Mouse (Mus musculus): ENCODE measurements around the gene Islr2. TPM values are rescaled to one million over a fixed set of nuclear protein-coding genes. Genes with fewer than 3 reads are reported as not detected.
A peak's percentile ranks its signal among the peaks of the same experiment; 100 is the strongest.
"Not testable (repeated sequence)": the region's sequence is repeated elsewhere in the genome, so short reads cannot be mapped to it uniquely, and the experiment has no call there.

Gene Islr2
- total RNA-seq (2021) = 100 to 1,000 TPM; 134 to 136 TPM
- long read RNA-seq, experiment 1, partial matches to known transcripts = 0 of 6 reads
- long read RNA-seq, experiment 1, other reads (novel, unspliced or antisense) = 6 of 6 reads
- long read RNA-seq, experiment 2, partial matches to known transcripts = 0 of 7 reads
- long read RNA-seq, experiment 2, other reads (novel, unspliced or antisense) = 7 of 7 reads

GRCm38 (mm10) chr9:58203516-58204447, at the start of gene Islr2, which contains the start of gene Islr:
Gene Islr2, minus strand, starts transcription at chr9:58204319.
Gene Islr, minus strand, starts transcription at chr9:58204306.
- H3K4me3 ChIP-seq = peak within 1 kb of the TSS; percentile 65
- peak within 1 kb of the TSS; percentile 95 for H3K27ac ChIP-seq
- DNase-seq (ENCODE audit: low spot score in 2 of 2) = peak in 1 of 2 experiments; percentile 22
- TF ChIP-seq CTCF (conservative IDR thresholded peaks at IDR 0.05) = peak; percentile 63

GRCm38 (mm10) chr9:58253805-58254122, 49.6 kb upstream of the Islr2 start:
- Histone ChIP-seq H3K4me3 (peak overlapping the region; percentile 90), H3K27ac (peak overlapping the region; percentile 89)
- DNase-seq (ENCODE audit: low spot score in 2 of 2) = not testable (repeated sequence)

- peak; percentile 95 for TF ChIP-seq CTCF (conservative IDR thresholded peaks at IDR 0.05)
- peak within 1 kb of the TSS; percentile 89 for H3K27ac ChIP-seq
- H3K4me3 ChIP-seq = peak within 1 kb of the TSS; percentile 90
- DNase-seq (ENCODE audit: low spot score in 2 of 2) = peak; percentile 94 to 95
These were observed 49.1 kb upstream of the Islr2 start, which contains the start of gene Stoml1 for GRCm38 (mm10) chr9:58253033-58253804. Gene Stoml1, plus strand, starts transcription at chr9:58253164.

GRCm38 (mm10) chr9:58250730-58251129, 46.6 kb upstream of the Islr2 start:
- not testable (repeated sequence) for H3K4me3 ChIP-seq; H3K27ac ChIP-seq; DNase-seq (ENCODE audit: low spot score in 2 of 2)

- H3K27ac ChIP-seq = no peak overlapping the region
- no peak overlapping the region for H3K4me3 ChIP-seq
- no peak for TF ChIP-seq CTCF (conservative IDR thresholded peaks at IDR 0.05)
- no peak for DNase-seq (ENCODE audit: low spot score in 2 of 2)
These were observed 46.2 kb upstream of the Islr2 start for GRCm38 (mm10) chr9:58250322-58250721.

- DNase-seq (ENCODE audit: low spot score in 2 of 2) = peak; percentile 53 to 73
- Histone ChIP-seq H3K4me3 (peak within 1 kb of the TSS; percentile 68), H3K27ac (peak within 1 kb of the TSS; percentile 79)
- TF ChIP-seq CTCF (conservative IDR thresholded peaks at IDR 0.05) = peak; percentile 65
These were observed 45.6 kb upstream of the Islr2 start, which contains the start of gene Pml for GRCm38 (mm10) chr9:58249592-58250192. Gene Pml, minus strand, starts transcription at chr9:58249786.

- no peak for DNase-seq (ENCODE audit: low spot score in 2 of 2)
- peak overlapping the region; percentile 79 for H3K27ac ChIP-seq
- no peak for TF ChIP-seq CTCF (conservative IDR thresholded peaks at IDR 0.05)
- peak overlapping the region; percentile 68 for H3K4me3 ChIP-seq
These were observed 44.8 kb upstream of the Islr2 start for GRCm38 (mm10) chr9:58248746-58249413.

- DNase-seq (ENCODE audit: low spot score in 2 of 2) = peak; percentile 61 to 79
- H3K27ac ChIP-seq = peak overlapping the region; percentile 77
- peak; percentile 87 for TF ChIP-seq CTCF (conservative IDR thresholded peaks at IDR 0.05)
- peak overlapping the region; percentile 45 for H3K4me3 ChIP-seq
These were observed 43.1 kb upstream of the Islr2 start for GRCm38 (mm10) chr9:58247064-58247759.

GRCm38 (mm10) chr9:58246083-58246591, 42.0 kb upstream of the Islr2 start:
- Histone ChIP-seq H3K4me3 (no peak overlapping the region), H3K27ac (no peak overlapping the region)
- TF ChIP-seq CTCF (conservative IDR thresholded peaks at IDR 0.05) = no peak
- DNase-seq (ENCODE audit: low spot score in 2 of 2) = no peak

GRCm38 (mm10) chr9:58243696-58244095, 39.6 kb upstream of the Islr2 start:
- DNase-seq (ENCODE audit: low spot score in 2 of 2) = no peak
- Histone ChIP-seq H3K27ac (no peak overlapping the region), H3K4me3 (no peak overlapping the region)
- TF ChIP-seq CTCF (conservative IDR thresholded peaks at IDR 0.05) = no peak

GRCm38 (mm10) chr9:58242696-58243095, 38.6 kb upstream of the Islr2 start:
- no peak for TF ChIP-seq CTCF (conservative IDR thresholded peaks at IDR 0.05)
- Histone ChIP-seq H3K27ac (peak overlapping the region; percentile 73), H3K4me3 (no peak overlapping the region; the same call in 1 of the 2 replicates)
- DNase-seq (ENCODE audit: low spot score in 2 of 2) = no peak
